Mouse (Mus musculus) heart, adult 2 months (tissue): ENCODE results near the gene Fam149a.

ENCODE experiments used
- CTCF ChIP-seq: fragments of 200-600 bp; IDR thresholded peaks from 2 replicates; pipeline ENCODE4 v1.8.1; 2022; ENCODE audit warnings: antibody characterized with exemption, mild to moderate bottlenecking, moderate library complexity
- EP300 ChIP-seq: fragments of 200-500 bp; IDR thresholded peaks from 2 replicates; pipeline ENCODE4 v1.6.1; 2011; ENCODE audit warnings: low read depth, low read length, control low read depth; ENCODE audit not compliant: insufficient read depth
- POLR2A ChIP-seq: fragments of 200-500 bp; IDR thresholded peaks from 2 replicates; pipeline ENCODE4 v1.6.1; 2011; ENCODE audit warnings: mild to moderate bottlenecking, low read depth, low read length, control low read depth; ENCODE audit not compliant: insufficient read depth

- TF ChIP-seq CTCF, result no peak
- no peak for TF ChIP-seq EP300
- no peak for TF ChIP-seq POLR2A
Measured at GRCm38 (mm10) chr8:45359091-45359605, 22.9 kb downstream of the Fam149a start.
